Mouse (Mus musculus): ENCODE results near the gene Morf4l2.
"Not testable (repeated sequence)": the region's sequence is repeated elsewhere in the genome, so short reads cannot be mapped to it uniquely, and the experiment has no call there.

The Morf4l2 gene

DNA sequence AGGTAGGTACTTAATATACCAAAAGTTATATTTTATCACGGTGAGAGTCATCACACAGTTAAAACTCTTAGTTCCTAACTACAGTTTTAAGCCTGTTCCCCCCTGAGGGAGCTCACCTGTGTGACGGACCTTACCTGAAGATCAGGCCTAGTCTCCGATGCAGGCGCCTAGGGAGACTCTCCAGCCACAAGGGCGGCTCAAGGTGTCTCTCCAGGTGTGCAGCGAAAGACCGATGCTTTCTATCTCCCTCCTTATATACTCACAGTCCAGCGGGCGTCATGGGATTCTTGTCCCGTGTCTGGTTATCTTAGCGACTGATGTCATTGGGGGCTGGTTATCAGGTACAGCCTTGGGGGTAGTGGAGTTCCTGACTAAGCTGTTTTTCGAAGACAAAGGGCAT, at the start of gene Morf4l2:
Morf4l2 (minus strand) TSS at position 232 of the 400 bp plus-strand sequence.
- no peak for DNase-seq (ENCODE audit: low spot score in 2 of 2)

DNA sequence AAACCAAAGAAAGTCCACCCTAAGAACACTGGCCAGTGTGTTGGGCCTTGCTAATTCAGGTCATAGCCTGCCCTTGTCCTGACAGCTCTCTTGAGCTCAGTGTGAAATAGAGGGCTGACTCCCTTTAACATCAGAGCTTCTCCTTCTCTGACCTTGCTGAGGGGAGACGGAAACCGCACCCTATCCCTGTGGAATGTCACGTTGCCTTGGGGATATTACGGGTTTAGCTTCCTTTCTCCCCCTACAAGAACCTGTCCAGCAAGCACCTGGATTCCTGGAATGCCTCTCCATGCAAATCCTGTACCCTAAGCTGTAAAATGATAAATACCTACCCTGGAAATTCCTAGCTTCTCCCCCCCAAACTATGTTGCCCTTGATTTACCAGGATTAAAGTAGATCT, 46.0 kb upstream of the Morf4l2 start:
- no peak for DNase-seq (ENCODE audit: low spot score in 2 of 2)

DNA sequence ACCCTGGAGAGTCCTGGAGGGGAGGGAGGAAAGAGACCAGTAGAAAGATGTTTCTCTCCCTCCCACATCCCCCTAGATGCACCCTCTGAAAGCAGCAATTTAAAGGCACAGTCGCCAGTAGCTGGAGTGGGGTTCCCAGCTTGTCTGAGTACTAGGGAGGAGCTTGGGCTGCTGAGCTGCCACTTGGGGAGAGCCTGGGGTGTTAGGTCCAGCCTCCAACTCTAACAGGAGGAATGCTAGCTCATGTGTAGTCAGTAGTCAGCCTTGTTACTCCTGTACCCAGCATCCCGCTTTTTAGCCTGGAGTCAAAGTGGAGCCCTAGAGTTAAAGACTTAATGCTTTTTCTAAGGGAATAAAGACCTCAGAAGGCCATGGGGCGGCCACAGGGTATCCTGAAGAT, 36.6 kb upstream of the Morf4l2 start, which contains the start of gene Glra4:
Glra4 (minus strand) TSS at position 101 of the 400 bp plus-strand sequence.
- DNase-seq (ENCODE audit: low spot score in 2 of 2) = no peak

DNA sequence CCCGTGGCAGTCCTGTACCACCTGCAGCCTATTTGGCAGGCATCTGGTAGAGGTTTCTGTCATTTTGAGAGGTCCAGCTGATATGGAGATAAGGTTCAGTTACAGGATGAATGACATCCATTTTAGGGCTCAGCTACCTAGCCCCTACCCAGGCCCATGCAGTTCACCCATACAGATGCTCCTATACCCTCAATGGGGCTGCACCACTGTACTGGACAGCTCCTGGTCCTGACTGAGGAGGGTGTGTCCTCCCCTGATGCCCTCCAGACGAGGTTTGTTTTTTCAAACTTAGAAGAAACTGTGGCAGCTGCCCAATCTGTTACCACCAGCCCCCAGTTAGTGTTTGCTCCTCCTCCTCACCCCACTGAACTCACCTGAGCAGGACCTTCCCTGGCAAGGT, 35.8 kb upstream of the Morf4l2 start:
- DNase-seq (ENCODE audit: low spot score in 2 of 2) = no peak

DNA sequence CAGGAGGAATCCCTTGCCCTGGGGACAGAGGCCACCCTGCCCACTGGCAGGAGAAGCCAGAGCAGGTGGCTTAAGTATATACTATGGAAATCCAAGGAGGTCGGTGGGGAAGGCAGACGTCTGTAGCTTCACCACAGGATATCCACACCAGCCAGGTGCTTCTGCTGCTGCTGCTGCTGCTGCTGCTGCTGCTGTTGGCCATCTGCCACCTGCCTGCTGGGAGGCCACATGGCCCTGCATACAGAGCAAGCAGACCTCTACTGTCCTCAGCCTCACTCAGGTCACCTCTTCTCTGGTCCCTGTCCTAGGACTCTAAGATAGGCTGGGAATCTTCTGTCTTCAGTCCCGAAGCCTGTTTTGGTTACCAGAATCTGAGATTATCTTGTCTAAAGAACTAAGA, 34.6 kb upstream of the Morf4l2 start:
- DNase-seq (ENCODE audit: low spot score in 2 of 2) = no peak

DNA sequence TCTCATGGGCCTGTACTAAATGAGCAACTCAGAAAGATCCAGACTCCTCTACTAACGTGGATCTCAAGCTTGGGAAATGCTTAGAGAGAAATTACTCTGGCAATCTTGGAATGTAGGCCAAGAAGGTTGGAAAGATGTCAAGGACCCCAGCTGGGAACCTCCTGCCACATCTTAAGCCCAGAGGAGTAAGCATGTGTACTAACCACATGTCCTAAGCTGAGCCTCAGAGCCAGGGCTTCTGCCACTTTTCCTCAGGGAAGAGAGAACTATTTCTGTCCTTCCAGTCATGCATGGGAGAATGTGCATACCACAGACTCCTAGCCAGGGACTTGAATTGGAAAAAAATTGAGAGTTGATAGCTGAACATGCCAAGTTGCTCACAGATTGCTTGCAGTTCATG, 29.5 kb upstream of the Morf4l2 start:
- no peak for DNase-seq (ENCODE audit: low spot score in 2 of 2)

DNA sequence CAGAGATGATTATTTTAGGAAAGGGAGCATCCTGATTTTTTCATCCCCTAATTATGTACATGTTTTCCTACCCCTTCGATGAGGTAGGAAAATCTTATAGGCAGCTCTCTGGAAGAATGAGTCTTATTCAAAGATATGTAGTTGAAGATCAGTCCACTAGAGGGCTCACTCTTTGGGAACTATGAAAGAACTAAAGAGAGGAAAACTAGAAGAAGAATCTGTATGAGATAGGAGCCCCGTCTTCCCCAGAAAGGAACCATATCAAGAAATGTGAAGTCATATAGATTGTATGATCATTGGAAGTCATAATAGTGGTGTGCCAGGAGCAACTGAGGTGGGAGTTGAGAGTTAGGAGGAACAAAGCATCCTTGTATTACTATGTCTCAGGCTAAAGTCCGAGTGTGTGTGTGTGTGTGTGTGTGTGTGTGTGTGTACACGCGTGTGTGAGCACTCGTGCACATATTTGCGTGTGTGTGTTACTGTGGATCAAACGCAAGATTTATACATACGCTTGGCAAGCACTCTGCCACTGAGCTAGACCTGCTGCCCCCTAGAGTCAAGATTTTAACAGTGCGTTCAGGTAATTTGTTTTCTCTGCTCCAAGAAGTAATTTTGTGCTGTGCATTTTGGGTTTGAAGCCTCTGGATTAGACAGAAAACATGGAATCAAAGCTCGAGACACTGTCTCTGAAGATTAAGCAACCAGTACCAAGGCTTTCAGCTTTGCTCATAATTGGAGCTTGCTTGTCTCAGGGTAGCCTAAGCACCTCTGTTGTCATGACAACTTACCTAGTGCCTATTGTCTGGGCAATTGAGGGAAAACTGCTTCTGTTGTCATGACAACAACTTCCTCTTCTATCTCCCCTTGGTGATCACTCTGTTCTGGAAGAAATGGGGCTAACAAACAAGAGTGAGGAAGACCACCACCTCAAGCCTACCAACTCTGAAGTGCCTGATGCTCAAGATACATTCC, 17.9 kb upstream of the Morf4l2 start:
- peak in 1 of 2 experiments; percentile 1 for DNase-seq (ENCODE audit: low spot score in 2 of 2)

DNA sequence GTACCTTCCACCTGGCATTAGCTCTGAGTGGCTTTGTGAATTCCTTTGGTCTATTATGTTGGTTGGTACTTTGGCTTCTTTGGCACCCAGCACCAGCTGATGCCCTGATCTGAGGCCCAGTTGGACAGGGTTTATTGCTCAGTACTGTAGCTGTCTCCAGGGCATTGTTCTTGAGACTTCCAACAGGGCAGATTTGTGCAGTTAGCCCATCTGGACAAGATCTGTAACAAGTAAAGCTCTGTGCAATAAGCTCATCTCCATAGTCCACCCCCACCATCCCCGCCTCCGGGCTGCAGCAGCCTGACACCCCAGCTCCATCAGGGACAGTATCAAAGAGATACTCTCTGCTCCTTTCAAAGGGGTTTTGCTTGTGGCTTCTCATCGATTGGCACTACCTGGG, 12.0 kb upstream of the Morf4l2 start:
- no peak for DNase-seq (ENCODE audit: low spot score in 2 of 2)

DNA sequence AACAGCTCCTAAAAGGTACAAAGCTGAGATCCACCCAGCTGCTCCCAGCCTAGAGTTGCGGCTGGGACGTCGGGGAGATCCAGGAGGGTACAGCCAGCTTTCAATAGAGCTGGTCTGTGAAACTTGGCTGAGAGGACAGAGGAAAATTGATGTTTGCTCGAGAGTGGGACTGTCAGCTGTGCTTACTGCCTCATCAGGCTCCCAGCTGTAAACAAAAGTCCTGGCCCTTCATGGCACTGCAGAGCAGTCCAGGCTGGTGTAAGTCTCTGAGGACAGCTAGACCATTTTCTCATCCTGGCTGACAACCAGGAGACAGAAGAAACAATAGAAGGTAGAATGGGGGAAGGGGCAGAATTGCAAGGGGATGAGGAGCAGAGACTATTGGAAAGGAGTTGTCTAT, 5.8 kb upstream of the Morf4l2 start:
- no peak for DNase-seq (ENCODE audit: low spot score in 2 of 2)

DNA sequence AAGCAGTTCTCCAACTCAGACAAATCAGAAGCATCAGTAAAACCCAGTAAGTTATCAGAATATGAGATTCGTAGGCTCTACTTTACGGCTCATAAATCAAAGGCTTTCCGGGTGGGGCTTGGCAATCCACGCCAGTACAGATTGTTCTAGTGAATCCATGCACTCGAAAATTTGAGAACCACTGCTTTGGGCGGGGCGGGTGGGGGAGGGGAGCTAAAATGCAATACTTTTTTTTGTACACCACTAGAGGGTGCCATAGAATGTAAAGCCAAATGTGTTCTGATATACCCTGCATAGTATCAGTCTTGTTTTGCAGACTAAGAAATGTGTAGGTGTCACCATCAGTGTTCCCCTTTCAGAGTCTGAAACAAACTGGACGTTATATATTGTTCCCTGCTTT, 1.2 kb upstream of the Morf4l2 start:
- no peak for DNase-seq (ENCODE audit: low spot score in 2 of 2)

DNA sequence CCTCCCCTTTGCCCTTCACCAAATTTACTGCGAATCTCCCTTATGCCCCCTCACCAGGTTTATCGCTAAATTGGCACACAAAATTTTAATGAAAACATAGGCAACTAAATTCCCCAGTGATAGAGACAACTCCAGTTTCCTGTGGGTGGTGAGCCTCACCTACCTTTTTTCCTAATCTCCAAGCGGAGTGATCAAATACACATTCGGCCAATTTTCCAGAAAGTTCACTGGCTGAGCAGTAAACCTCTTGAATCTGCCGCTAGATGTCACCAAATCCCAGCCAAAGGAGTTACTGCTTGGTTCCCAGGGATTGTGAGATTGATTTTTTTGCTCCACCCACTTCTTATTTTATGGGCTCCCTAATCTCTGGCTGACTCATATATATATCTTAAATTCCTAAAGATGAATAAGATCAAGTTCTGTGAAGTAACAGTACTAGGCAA, 808 bp downstream of the Morf4l2 start:
- peak; percentile 29 to 45 for DNase-seq (ENCODE audit: low spot score in 2 of 2)

DNA sequence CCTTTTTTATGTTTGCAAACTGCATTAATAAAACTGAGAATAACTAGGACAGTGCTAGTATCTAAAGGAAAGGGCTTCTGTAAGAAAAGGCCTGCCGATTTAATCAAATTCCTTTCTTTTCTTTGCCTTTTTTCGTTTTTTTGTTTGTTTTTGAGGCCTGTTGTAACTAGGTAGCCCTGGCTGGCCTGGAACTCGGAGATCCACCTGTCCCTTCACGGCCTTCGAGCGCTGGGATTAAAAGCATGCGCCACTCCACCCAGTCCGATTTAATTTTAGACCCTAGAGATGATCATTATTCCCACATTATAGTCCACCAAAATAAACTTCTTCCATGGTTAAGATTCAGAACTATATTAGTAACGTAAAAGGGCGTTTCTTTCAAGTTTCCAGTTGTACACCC, 1.2 kb downstream of the Morf4l2 start:
- no peak for DNase-seq (ENCODE audit: low spot score in 2 of 2)

DNA sequence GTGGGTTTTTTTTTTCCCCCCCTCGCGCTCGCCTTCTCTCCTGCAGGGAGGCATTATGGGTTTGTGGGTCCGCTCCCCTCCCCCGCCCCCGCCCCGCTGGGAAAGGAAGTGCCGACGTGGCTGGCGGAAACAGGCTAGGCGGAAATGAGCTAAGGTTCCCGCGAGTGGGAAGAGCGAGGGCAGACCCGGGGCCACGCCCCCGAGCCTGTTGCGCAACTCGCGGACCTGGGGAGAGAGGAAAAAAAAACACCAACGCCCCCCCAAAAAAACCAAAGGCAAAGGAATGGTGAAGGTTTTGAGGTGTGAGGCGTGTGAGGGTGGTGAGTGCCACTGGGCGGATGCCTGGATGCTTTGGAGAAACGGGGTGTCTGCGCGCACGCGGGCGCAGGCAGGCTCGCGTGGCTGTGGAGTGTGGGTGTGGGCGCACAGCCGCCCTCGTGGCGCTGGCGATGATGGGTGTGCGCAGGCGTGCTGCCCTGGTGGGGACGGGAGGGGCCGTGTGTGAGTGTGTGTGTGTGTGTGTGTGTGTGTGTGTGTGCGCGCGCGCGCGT, 1.8 kb downstream of the Morf4l2 start:
- peak; percentile 79 to 87 for DNase-seq (ENCODE audit: low spot score in 2 of 2)

DNA sequence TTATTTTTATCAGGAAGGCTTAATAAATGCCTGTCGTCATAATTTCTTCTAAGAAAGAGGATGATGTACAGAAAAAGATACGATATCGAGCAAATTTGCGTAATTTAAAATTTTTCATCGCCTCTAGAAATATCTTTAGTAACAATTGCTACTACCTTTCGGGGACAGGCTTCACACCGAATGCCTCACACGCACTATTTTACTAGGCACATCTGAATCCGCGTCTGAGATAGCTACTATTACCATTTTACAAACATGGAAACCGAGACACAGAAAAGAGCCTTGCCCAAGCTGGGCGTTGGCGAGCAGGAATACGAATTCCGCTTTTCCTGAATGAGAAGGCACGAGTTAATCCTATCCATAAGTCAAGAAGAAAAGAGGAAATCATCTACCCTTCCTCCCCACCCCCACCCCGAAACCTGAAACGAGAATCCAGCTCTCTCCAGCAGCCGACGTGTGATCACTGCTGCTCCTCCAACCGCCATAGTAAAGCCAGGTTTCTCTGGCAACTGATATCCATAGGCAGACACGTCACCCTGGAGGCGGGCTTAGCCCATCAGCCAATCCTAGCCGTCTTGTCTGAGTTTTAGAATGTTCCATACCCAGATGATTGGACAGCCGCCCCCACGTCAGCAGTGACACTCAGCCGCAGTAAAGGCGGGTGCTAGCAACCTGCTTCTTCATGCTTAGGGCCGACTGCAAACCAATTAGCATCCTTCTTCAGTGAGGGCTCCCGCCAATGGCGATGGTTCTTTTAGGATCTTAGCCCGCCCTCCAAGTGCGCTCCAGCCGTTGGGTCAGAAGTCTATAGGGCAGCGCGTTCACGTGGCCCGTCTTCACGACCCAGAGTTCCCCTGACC, 2.5 kb downstream of the Morf4l2 start:
- DNase-seq (ENCODE audit: low spot score in 2 of 2) = peak; percentile 93 to 94

DNA sequence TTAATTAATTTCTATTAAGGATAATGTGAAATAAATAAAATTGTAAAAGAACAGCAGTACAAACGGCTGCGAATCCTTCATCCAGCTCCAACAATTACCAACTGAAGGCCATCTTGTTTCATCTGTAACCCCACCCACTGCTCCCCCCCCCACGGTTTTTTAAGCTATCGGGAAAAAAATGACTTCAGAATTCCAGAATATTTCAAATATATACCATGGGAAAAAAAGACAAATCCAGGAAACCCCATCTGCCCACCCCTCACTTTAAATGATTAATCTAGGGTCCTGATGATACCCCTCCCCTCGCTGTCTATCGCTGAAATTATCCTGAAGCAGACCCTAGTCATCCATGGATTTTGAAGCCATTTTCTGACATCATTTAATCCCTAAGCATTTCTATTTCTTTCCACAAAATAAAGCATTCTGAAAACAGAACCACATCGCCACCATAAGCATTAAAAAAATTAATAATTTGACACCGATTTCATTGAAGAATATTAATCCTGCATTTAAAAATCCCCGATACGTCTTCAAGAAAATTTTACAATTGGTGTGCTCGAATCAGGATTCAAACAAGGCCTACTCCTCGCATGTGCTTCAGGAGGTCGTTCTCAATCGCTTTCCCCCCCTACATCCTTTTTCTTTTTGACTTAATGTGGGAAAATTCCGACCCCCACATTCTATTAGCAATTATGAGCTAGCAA, 3.3 kb downstream of the Morf4l2 start:
- no peak for DNase-seq (ENCODE audit: low spot score in 2 of 2)

DNA sequence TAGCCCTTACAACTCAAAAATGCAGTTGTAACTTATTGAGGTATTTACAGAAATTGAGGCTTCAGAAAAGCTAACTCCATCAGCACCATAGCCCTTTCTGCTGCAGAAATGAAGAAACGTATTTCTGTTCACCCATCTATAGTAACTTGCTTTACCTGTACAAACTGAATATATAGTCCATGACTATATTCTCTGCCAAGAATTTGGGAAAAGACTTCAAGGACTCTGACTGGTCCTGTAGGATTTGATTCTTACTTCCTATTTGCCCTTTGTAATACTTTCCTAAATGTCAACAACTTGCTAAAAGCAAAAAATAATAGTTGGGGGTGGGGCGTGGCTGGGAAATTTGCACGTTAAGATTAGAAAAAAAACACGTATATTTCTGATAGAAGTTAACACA, 11.5 kb downstream of the Morf4l2 start:
- DNase-seq (ENCODE audit: low spot score in 2 of 2) = no peak

DNA sequence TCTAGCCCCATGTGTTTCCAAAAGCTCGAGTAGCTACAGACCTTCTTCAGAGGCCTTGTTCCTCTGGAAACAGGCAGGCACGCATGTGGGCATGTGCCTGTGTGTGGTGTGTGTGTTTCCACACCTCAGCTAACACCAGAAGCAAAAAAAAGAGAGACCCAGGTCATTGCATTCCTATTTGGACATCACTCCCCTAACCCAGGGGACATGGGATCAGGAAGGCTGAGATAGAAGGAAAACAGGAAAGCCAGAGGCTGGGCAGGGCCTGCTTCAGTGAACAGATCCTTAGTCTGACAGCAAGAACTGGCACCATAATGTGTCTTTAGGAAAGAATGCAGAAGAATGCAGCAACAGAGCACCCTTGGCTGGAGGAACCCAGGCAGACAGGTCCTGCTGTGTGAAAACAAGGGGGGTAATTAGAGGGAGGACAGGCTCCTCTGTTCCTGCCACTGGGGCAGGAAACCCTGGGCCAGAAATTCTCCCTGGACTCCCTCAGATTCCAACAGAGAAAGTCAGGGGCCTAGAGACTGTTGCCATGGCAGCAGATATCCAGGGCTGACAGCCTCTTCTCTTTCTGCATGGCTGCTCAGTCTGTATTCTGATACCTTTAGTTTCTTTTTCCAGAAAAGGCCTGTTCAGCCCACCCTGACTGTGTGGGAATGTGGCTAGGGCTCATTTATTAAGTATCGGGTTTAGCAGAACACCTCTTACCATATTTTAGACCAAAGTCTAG, 28.6 kb downstream of the Morf4l2 start:
- DNase-seq (ENCODE audit: low spot score in 2 of 2) = not testable (repeated sequence)

DNA sequence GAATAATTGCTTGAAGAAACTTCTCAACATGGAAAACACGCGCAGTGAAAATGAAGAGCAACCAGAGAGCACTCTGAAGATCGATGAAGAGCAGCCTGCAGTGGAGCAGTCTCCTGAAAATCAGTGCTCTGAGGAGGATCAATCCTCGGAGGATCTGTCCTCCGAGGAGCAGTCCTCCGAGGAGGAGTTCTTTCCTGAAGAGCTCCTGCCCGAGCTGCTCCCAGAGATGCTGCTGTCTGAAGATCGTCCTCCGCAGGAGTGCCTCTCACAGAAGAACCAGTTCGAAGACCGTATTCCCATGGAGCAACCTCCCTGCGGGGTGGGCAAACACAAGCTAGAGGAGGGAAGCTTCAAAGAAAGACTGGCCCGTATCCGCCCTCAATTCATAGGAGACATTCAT, 34.7 kb downstream of the Morf4l2 start:
- no peak for DNase-seq (ENCODE audit: low spot score in 2 of 2)

DNA sequence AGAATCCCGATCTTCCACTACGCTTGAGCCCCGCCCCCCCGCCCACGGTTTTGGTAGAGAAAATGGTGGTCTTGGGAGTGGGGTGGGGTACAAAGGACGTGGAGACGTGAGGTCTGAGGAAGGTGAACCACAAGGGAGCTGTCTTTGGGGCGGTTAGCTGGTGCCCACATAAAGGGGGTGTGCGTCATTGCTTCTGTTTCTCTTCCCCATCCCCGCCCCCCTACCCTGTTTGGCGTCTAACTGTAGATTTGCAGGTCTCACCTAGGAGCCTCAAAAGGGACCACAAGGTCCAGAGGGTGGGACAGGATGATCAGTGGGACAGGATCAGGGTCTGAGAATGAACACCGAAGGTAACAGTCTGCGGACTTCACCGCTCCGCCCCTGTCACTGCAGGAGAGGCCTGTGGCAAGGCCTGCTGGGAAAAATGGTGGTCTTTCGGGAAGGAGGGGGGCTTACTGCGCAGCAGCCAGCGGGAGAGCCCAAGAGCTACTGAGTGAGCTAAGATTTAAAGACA, 35.3 kb downstream of the Morf4l2 start:
- DNase-seq (ENCODE audit: low spot score in 2 of 2) = peak; percentile 20 to 54

DNA sequence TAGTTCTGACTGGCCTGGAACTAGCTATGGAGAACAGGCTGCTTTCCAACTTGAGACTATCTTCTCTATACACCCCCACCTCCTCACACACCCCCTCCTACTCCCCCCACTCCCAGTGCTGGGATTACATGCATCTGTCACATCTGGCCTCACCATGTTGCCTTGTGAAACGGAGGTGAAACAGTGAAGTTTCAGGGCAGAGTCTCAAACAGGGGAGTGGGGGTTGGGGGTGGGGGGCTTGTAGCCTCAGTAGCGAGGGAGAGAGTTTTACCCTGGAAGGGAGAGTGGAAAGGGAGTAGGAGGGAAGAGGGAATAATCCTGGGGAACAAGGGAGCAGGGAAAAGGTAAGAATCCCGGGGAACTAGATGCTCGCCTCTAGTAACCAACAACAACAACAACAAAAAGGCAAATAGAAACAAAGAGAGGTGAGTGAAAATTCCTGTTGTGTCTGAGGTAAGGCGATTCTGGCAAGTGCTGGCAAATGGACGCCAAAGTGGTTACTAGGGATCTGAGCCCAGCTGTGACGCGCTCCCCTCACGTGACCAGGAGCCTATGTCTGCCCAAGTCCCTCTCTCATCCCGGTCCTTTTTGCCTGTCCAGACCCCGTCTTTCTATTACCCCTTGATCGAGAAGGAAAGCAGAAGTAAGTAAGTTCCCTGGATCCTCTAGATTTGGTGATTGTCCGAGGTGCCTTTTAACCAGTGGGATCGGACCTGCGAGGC, 35.9 kb downstream of the Morf4l2 start, which contains the start of gene Tceal1:
Tceal1 (plus strand) TSS at position 537 of the 722 bp plus-strand sequence.
- peak in 1 of 2 experiments; percentile 0 for DNase-seq (ENCODE audit: low spot score in 2 of 2)
